In the genomic region with DNA sequence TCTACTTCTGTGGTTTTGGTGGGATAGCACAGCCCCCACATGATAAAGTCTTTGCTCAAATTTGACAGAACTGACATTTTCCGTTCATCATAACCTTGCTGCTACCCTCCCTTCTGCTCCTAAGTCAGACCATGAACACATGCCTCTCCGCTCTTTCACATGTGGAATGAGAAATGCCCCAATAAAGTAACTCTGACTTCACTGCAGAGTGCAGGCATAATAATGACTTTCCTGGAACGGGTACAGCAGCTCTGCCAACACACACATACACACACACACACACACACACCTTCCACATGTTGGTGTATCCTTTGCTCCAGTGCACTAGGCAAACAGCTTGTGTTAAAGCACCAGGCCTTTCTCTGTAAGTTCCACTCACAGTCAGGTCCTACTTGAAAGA, we compare ENCODE assay signal across 25 mouse cellular contexts.
DNase-seq lines count a peak whose midpoint lies in the region; ATAC-seq lines count a peak whose summit lies in the region.
"Had no signal": no experiment of that assay in that cellular context is flagged by ENCODE, and none has a peak within 500 bp of the region (broad histone marks: within the 10 kb centered on the region; RNA-seq: fewer than 3 reads in every experiment).

No protein-coding gene starts in this region.

- no peak for ATAC-seq in embryonic facial prominence, embryonic 14.5 days (ENCODE audit: low read depth)
- ATAC-seq in limb, embryonic 13.5 days (ENCODE audit: low FRiP score, low read depth): peak; percentile 57
- no peak for ATAC-seq in granulocyte monocyte progenitor cell, adult 5-6 weeks (replicated peaks; ENCODE audit: poor library complexity, severe bottlenecking)
- ATAC-seq: activated CD4-positive, CD25-positive, alpha-beta regulatory T cell, adult 4 months; forebrain, embryonic 14.5 days; hindbrain, embryonic 16.5 days; inflammation-experienced regulatory T-cells, adult 6 months; intestine, postnatal 0 days had no signal

- WGBS in embryonic facial prominence, embryonic 14.5 days: 49% methylated on average over 3 of the region's 3 CpGs
- WGBS in limb, embryonic 13.5 days: 27% methylated on average over 3 of the region's 3 CpGs

- peaks cover 7% of the 10 kb centered on the region; the same call in 1 of the 2 replicates for H3K9me3 ChIP-seq in embryonic facial prominence, embryonic 14.5 days (ENCODE audit: control insufficient read depth, low read length)
- H3K9me3 ChIP-seq in limb, embryonic 13.5 days: no peaks in the 10 kb centered on the region

- intact Hi-C loops in heart, postnatal 14 days (cut with DNase I): loop anchor here (5.0 kb wide), 2 partner anchors 47 to 987 kb away; no protein-coding TSS in a partner anchor

- DNase-seq in heart, adult 11 months: peak; percentile 4
- no peak for DNase-seq in heart, postnatal 14 days
- DNase-seq in embryonic facial prominence, embryonic 14.5 days (ENCODE audit: low spot score): peak; percentile 52
- DNase-seq in T-cell, adult 2 months (ENCODE audit: low spot score): no peak
- DNase-seq in cerebellum, adult 11-12 months: no peak
- DNase-seq: adrenal gland, adult 2 months; adrenal gland, postnatal 25 days; B cell, adult 2 months; cerebellum, adult 2 months; cerebellum, postnatal 10 days; gastrocnemius, adult 2 months; gastrocnemius, postnatal 25 days; heart, adult 18-20 months; heart, postnatal 36 days had no signal

- no peak overlapping the region for H3K9ac ChIP-seq in embryonic facial prominence, embryonic 14.5 days (ENCODE audit: low read depth, low read length)
- H3K9ac ChIP-seq in limb, embryonic 13.5 days: no peak overlapping the region
- H3K9ac ChIP-seq: heart, embryonic 12.5 days; hindbrain, embryonic 12.5 days had no signal

- H3K36me3 ChIP-seq in embryonic facial prominence, embryonic 14.5 days (ENCODE audit: control insufficient read depth, insufficient read depth, low read length): peaks cover 60% of the 10 kb centered on the region
- H3K36me3 ChIP-seq in limb, embryonic 13.5 days: peaks cover 57% of the 10 kb centered on the region

- peaks cover 25% of the 10 kb centered on the region for H3K4me1 ChIP-seq in embryonic facial prominence, embryonic 14.5 days (ENCODE audit: control insufficient read depth, insufficient read depth, low read length)
- peaks cover 36% of the 10 kb centered on the region for H3K4me1 ChIP-seq in limb, embryonic 13.5 days

- no peak overlapping the region for H3K4me3 ChIP-seq in embryonic facial prominence, embryonic 14.5 days (ENCODE audit: low read depth, low read length)
- H3K4me3 ChIP-seq in limb, embryonic 13.5 days: no peak overlapping the region
- H3K4me3 ChIP-seq: erythroblast, embryonic 14.5 days; forebrain, embryonic 10.5 days; gastrocnemius, adult 2 months; heart, embryonic 12.5 days; hindbrain, embryonic 12.5 days had no signal

- no peak overlapping the region for H3K4me2 ChIP-seq in embryonic facial prominence, embryonic 14.5 days (ENCODE audit: low read depth, low read length)
- H3K4me2 ChIP-seq in limb, embryonic 13.5 days (replicated peaks): no peak overlapping the region
- H3K4me2 ChIP-seq: heart, embryonic 12.5 days; hindbrain, embryonic 12.5 days had no signal

- H3K27me3 ChIP-seq in embryonic facial prominence, embryonic 14.5 days (replicated peaks; ENCODE audit: control insufficient read depth, insufficient read depth, low read length): no peaks in the 10 kb centered on the region
- no peaks in the 10 kb centered on the region for H3K27me3 ChIP-seq in limb, embryonic 13.5 days
- H3K27me3 ChIP-seq: hindbrain, embryonic 12.5 days had no signal

- peak overlapping the region; percentile 91 for H3K27ac ChIP-seq in embryonic facial prominence, embryonic 14.5 days (replicated peaks; ENCODE audit: low read depth, low read length)
- peak overlapping the region; percentile 93 for H3K27ac ChIP-seq in limb, embryonic 13.5 days
- H3K27ac ChIP-seq: forebrain, embryonic 10.5 days; hindbrain, embryonic 12.5 days had no signal

Comparison
In these comparisons a context has a peak if more than half of its experiments do, and no peak if none do; other contexts are left out.
1. DNase-seq: peak in heart, adult 11 months (single experiment) and embryonic facial prominence, embryonic 14.5 days (single experiment); none in heart, postnatal 14 days (0 of 2), T-cell, adult 2 months (single experiment) and cerebellum, adult 11-12 months (single experiment).